Mouse (Mus musculus) heart, embryonic 11.5 days (tissue): ENCODE results near the gene Ccng2. TPM values are rescaled to one million over a fixed set of nuclear protein-coding genes. Genes with fewer than 3 reads are reported as not detected.

ENCODE experiments used
- ATAC-seq: fragments of 200-750 bp; cut with Nextera tagmentation; replicated peaks from 2 replicates; pipeline ENCODE4 v1.8.0; 2017; ENCODE audit warnings: moderate library complexity; ENCODE audit not compliant: insufficient number of reproducible peaks, low FRiP score, low TSS enrichment
- H3K27ac ChIP-seq: fragments of 300-500 bp; sonication (generic); 2 replicates; pipeline ENCODE4 v1.5.1; 2014; ENCODE audit warnings: mild to moderate bottlenecking, low read depth, low read length
- H3K27me3 ChIP-seq: fragments of 300-500 bp; sonication (generic); 2 replicates; pipeline ENCODE4 v1.6.1; 2014; ENCODE audit warnings: mild to moderate bottlenecking, low read length, mixed read lengths; ENCODE audit not compliant: control insufficient read depth, insufficient read depth
- H3K36me3 ChIP-seq: fragments of 300-500 bp; sonication (generic); 2 replicates; pipeline ENCODE4 v1.6.1; 2014; ENCODE audit warnings: mild to moderate bottlenecking, low read length, moderate library complexity, mixed read lengths; ENCODE audit not compliant: control insufficient read depth, insufficient read depth
- H3K4me1 ChIP-seq: fragments of 300-500 bp; sonication (generic); 2 replicates; pipeline ENCODE4 v1.6.1; 2014; ENCODE audit warnings: low read length; ENCODE audit not compliant: control insufficient read depth, insufficient read depth
- H3K4me2 ChIP-seq: fragments of 300-500 bp; sonication (generic); 2 replicates; pipeline ENCODE4 v1.6.1; 2014; ENCODE audit warnings: mild to moderate bottlenecking, moderate library complexity
- H3K4me3 ChIP-seq: fragments of 300-500 bp; sonication (generic); 2 replicates; pipeline ENCODE4 v1.5.1; 2014; ENCODE audit warnings: low read depth, low read length
- H3K9ac ChIP-seq: fragments of 300-500 bp; sonication (generic); 2 replicates; pipeline ENCODE4 v1.6.1; 2014; ENCODE audit warnings: mild to moderate bottlenecking, low read depth, low read length, moderate library complexity
- H3K9me3 ChIP-seq: fragments of 300-500 bp; sonication (generic); replicated peaks from 2 replicates; pipeline ENCODE4 v1.6.1; 2016; ENCODE audit warnings: low read length; ENCODE audit not compliant: control insufficient read depth
- WGBS: fragments of 180-500 bp; shearing (Covaris S2); extraction: QIAGEN DNeasy Blood & Tissue Kit; methylation state at CpG from one replicate; pipeline ENCODE4 v1.1.7; 2014; ENCODE audit not compliant: insufficient replicate concordance; 5-methylcytosine and 5-hydroxymethylcytosine counted together
- polyA plus RNA-seq: library from polyadenylated mRNA; unstranded; fragments of >200 nt; fragmentation: Nextera tagmentation; extraction: Ambion mirVana; gene quantifications from 2 replicates; pipeline ENCODE4 v1.2.1, GENCODE M21; 2014

Ccng2 gene
- polyA plus RNA-seq: 39.5 and 44.0 TPM in 2 replicates

DNA sequence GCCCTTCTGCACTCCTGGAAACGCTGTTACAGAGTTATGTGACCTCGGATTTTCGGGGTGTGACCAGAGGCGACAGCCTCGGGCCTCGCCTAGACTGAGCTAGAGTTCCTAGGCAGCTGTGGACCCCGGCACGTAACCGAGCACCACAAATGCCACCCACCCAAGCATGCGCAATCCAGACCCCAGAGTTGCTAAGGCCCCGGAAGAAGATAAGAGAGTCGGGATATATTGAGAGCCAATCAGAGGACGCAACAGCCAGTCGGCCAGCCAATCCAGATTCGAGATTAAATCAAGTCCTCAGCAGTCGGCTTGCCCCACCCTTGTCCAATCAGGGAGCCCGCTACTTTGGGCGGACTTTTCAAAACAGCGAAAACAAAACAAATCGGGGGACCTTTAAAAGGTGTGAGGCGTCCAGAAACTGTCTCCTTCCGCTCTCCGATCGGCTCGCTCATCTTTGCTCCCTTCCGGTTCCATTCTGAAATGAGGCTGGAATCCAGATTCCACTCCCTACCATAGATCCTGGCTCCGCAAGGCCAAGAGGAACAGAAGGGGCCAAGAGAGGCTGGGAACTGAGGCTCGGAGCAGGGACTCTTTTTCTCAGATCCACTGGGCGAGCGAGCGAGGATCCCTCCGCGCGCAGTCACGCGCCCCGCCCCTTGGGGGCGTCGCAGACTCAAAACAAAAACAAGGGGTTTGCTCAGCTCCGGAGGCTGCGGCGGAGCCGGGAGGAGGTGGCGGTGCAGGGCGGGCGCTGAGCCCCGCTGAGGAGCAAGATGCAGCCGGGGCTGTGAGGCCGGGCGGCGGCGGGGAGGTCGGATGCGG is at the start of gene Ccng2:
TSS of gene Ccng2 (plus strand) at position 375 of the 822 bp plus-strand sequence.
- H3K9me3 ChIP-seq: no peaks in the 10 kb centered on the region
- peaks cover 7% of the 10 kb centered on the region for H3K4me1 ChIP-seq
- peak within 1 kb of the TSS; percentile 64 for H3K4me2 ChIP-seq
- peak within 1 kb of the TSS; percentile 92 for H3K27ac ChIP-seq
- peak within 1 kb of the TSS; percentile 98 for H3K4me3 ChIP-seq
- H3K27me3 ChIP-seq: no peaks in the 10 kb centered on the region
- peak within 1 kb of the TSS; percentile 89 for H3K9ac ChIP-seq
- WGBS: under 1% methylated on average over 48 of the region's 54 CpGs
- peak; percentile 96 for ATAC-seq
- H3K36me3 ChIP-seq: peaks cover 12% of the 10 kb centered on the region

DNA sequence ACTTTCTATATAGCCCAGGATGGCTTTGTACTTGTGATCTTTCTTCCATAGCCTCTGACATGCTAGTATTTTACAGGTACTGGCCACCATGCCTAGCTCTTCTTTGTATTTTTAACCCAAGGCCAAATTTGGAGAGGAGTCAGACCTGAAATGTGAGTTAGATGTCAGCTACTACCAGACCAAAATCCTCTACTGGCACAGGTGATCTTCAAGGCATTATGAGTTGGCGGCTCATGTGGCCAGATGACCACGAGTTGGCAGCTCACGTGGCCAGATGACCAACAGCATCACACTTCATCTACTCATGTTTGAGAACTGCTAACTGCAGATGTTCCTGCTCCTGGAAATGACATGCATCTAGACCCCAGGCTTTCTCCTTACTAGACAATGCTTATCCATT is 48.7 kb upstream of the Ccng2 start:
- Histone ChIP-seq H3K9ac (no peak overlapping the region), H3K36me3 (no peaks in the 10 kb centered on the region), H3K4me3 (no peak overlapping the region), H3K4me1 (no peaks in the 10 kb centered on the region), H3K27me3 (no peaks in the 10 kb centered on the region), H3K9me3 (no peaks in the 10 kb centered on the region), H3K27ac (no peak overlapping the region), H3K4me2 (no peak overlapping the region)
- 82% methylated on average over 3 of the region's 3 CpGs for WGBS
- ATAC-seq: no peak

DNA sequence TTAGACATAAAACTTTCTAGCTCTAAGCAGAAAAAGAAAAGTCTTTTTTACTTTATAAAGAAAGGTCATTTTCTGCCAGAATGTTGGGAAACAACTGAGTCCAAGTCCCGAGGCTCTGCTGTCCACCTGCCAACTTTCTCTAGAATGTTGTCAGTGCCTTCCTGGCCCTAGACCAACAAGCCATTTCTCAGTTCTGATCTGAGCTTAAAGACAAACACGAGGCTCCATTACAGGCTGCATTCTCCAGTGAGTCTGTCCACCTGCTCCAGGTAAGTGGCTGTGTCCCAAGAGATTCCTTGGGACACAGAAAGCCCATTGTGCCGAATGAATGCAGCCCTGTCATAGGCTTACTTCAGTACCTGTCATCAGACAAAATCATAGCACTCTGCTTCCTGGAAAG is 45.4 kb upstream of the Ccng2 start:
- 70% methylated on average over 3 of the region's 3 CpGs for WGBS
- Histone ChIP-seq H3K4me2 (no peak overlapping the region), H3K9me3 (no peaks in the 10 kb centered on the region), H3K27ac (no peak overlapping the region), H3K27me3 (no peaks in the 10 kb centered on the region), H3K36me3 (no peaks in the 10 kb centered on the region), H3K4me1 (no peaks in the 10 kb centered on the region), H3K9ac (no peak overlapping the region), H3K4me3 (no peak overlapping the region)
- ATAC-seq: no peak

DNA sequence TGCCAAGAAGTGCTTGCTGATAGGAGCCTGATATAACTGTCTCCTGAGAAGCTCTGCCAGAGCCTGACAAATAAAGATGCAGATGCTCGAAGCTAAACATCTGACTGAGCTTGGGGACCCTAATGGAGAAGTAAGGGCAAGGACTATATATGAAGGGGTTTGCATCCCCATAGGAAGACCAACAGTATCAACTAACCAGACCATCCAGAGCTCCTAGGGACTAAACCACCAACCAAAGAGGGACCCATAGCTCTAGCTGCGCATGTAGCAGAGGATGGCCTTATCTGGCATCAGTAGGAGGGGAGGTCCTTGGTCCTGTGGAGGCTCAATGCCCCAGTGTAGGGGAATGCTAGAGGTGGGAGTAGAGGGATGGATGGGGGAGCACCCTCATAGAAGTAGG is 42.5 kb upstream of the Ccng2 start:
- H3K9ac ChIP-seq: no peak overlapping the region
- 73% methylated on average over 2 of the region's 2 CpGs for WGBS
- no peak for ATAC-seq
- H3K4me2 ChIP-seq: no peak overlapping the region
- no peak overlapping the region for H3K27ac ChIP-seq
- H3K4me1 ChIP-seq: no peaks in the 10 kb centered on the region
- no peaks in the 10 kb centered on the region for H3K9me3 ChIP-seq
- no peaks in the 10 kb centered on the region for H3K36me3 ChIP-seq
- H3K4me3 ChIP-seq: no peak overlapping the region
- no peaks in the 10 kb centered on the region for H3K27me3 ChIP-seq

DNA sequence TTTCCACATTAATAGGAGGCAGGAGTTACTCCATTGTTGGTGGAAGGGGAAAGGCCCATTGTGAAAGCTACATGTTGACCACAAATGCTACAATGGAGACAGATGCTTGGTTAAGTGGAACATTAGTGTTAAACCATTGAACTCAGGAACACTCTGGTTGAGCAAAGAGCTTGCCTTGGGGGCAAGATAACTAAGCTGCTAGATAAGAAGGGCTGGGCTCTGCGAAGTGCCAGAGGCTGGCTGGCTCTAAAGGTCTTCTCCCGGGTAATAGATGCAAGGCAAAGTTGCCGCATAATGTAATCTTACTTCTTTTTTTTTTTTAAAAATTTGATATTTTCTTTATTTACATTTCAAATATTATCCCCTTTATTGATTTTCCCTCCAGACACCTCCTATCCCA is 39.9 kb upstream of the Ccng2 start:
- 54% methylated on average over 3 of the region's 3 CpGs for WGBS
- Histone ChIP-seq H3K4me3 (no peak overlapping the region), H3K27me3 (no peaks in the 10 kb centered on the region), H3K9me3 (no peaks in the 10 kb centered on the region), H3K4me2 (no peak overlapping the region), H3K27ac (no peak overlapping the region), H3K9ac (no peak overlapping the region), H3K36me3 (no peaks in the 10 kb centered on the region), H3K4me1 (no peaks in the 10 kb centered on the region)
- ATAC-seq: no peak

DNA sequence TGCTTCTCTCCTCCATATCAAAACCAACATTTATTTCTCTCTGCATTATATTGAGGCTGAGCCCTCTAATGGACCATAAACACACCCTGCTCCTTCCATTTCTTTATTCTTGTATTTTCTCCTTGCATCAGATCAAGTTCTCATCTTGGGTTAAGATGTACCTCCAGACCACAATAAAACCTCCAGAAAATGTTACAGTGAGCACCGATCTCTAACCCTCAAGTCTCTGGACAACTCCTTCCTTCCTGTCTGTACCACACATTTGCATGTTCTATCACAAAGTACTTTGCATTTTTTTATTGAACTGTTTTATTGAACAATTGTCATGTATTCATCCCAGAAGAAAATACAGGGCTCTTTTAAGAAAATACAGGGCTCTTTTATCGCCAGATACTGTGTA is 37.5 kb upstream of the Ccng2 start:
- Histone ChIP-seq H3K9me3 (no peaks in the 10 kb centered on the region), H3K36me3 (no peaks in the 10 kb centered on the region), H3K9ac (no peak overlapping the region), H3K27me3 (no peaks in the 10 kb centered on the region), H3K4me3 (no peak overlapping the region), H3K27ac (no peak overlapping the region), H3K4me2 (no peak overlapping the region), H3K4me1 (no peaks in the 10 kb centered on the region)
- no peak for ATAC-seq
- WGBS: 74% methylated on average over 2 of the region's 2 CpGs

DNA sequence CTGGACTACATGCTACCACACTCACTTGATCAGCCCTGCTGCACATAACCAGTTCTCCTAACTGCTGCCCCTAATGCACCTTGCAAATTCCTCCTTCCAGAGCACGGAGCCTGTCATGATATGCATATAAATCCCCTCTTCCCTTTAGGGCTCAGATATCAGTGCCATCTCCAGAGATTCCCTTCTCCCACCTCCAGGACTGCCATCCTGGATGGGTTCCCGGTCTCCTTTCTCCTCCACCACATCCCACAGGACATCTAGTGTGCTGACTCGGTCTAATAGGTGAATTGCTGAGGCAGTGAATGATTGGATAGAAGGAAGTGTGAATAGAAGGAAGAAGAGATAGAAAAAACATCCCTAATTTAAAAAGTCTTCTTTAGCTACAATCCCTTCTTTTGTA is 35.3 kb upstream of the Ccng2 start:
- no peak overlapping the region for H3K9ac ChIP-seq
- H3K27ac ChIP-seq: no peak overlapping the region
- 64% methylated on average over 3 of the region's 3 CpGs for WGBS
- no peaks in the 10 kb centered on the region for H3K36me3 ChIP-seq
- H3K9me3 ChIP-seq: no peaks in the 10 kb centered on the region
- no peak for ATAC-seq
- no peaks in the 10 kb centered on the region for H3K4me1 ChIP-seq
- no peak overlapping the region for H3K4me2 ChIP-seq
- H3K27me3 ChIP-seq: no peaks in the 10 kb centered on the region
- no peak overlapping the region for H3K4me3 ChIP-seq

DNA sequence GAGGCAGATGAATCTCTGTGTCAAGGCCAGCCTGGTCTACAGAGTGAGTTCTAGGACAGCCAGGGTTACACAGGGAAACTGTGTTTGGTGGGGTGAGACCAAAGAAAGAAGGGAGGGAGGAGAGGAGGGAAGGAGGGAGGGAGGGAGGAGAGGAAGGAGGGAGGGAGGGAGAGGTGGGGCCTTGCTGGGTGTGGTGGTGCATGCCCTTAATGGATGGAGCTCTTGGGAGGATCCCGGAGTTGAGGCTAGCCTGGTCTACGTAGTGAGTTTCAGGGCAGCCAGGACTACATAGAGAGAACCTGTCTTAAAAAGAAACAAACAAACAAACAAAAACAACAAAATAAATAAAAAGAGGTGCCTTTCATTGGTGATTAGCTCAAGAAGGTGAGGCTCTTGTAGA is 34.2 kb upstream of the Ccng2 start:
- H3K9me3 ChIP-seq: no peaks in the 10 kb centered on the region

DNA sequence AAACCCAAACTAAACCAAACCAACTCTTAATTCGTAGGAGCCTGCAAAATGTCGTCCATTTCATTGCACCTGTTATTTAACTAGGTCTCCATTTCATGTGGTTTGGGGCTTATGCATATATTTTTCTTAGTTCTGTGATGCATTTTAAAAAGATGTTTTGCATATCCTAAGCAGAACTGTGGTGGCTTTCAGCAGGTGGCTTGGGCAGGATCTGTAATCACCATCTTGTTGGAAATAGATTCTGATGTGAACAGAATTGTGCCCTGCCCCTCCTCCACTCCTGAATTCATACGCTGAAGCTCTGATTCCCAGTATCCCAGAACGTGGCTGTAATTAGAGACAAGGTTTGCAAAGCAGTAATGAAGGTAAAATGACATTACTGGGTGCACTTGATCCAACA is 32.9 kb upstream of the Ccng2 start:
- 72% methylated on average over 4 of the region's 4 CpGs for WGBS
- H3K4me2 ChIP-seq: no peak overlapping the region
- no peak for ATAC-seq
- H3K36me3 ChIP-seq: no peaks in the 10 kb centered on the region
- H3K27me3 ChIP-seq: no peaks in the 10 kb centered on the region
- no peak overlapping the region for H3K4me3 ChIP-seq
- H3K27ac ChIP-seq: no peak overlapping the region
- no peaks in the 10 kb centered on the region; the same call in 1 of the 2 replicates for H3K4me1 ChIP-seq
- H3K9me3 ChIP-seq: no peaks in the 10 kb centered on the region
- no peak overlapping the region for H3K9ac ChIP-seq

More for the DNA sequence above, 34.2 kb upstream of the Ccng2 start:
- no peak for ATAC-seq
- no peaks in the 10 kb centered on the region; the same call in 1 of the 2 replicates for H3K4me1 ChIP-seq
- no peak overlapping the region for H3K4me2 ChIP-seq
- no peaks in the 10 kb centered on the region for H3K36me3 ChIP-seq
- no peak overlapping the region for H3K4me3 ChIP-seq
- 90% methylated on average over 2 of the region's 2 CpGs for WGBS
- no peak overlapping the region for H3K9ac ChIP-seq
- no peaks in the 10 kb centered on the region for H3K27me3 ChIP-seq
- no peak overlapping the region for H3K27ac ChIP-seq
